Mouse (Mus musculus): ENCODE results near the gene Gpr180. TPM values are rescaled to one million over a fixed set of nuclear protein-coding genes. Genes with fewer than 3 reads are reported as not detected.
A peak's percentile ranks its signal among the peaks of the same experiment; 100 is the strongest.

The Gpr180 gene
- polyA plus RNA-seq, 1 experiment from 2014 or later, result 36.2 TPM

DNA sequence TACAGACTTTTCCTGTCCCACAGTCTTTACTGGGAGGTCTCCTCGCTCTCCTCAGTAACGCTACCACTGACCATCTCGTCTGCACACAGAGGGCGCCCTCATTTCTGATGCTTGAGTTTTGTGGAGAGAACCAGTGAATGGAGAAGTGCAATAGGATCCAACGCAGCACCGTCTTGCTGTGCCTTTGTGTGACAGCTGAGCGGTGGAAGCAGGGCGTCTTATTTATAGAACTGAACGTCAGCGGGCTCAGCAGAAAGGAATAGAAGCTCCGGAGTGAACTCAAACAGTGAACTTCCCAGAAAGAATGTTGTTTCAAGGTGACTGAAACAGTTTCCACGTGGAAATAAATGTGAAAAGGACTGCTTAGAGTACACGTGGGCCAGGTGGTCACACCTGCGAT, 25.7 kb downstream of the Gpr180 start:
- H3K9ac ChIP-seq (ENCODE audit: low read depth, low read length), result no peak overlapping the region
- no peak for ATAC-seq (ENCODE audit: low FRiP score)
- DNase-seq (ENCODE audit: low spot score), result no peak
- no peaks in the 10 kb centered on the region for H3K27me3 ChIP-seq (ENCODE audit: control insufficient read depth, insufficient read depth, low read length)
- H3K36me3 ChIP-seq (ENCODE audit: control insufficient read depth, insufficient read depth, low read length), result no peaks in the 10 kb centered on the region
- no peak overlapping the region for H3K27ac ChIP-seq (ENCODE audit: low read depth, low read length)
- 80% methylated on average over 14 of the region's 14 CpGs for WGBS
- H3K4me3 ChIP-seq (ENCODE audit: low read depth, low read length), result no peak overlapping the region
- H3K4me1 ChIP-seq (replicated peaks; ENCODE audit: control insufficient read depth, insufficient read depth, low read length), result no peaks in the 10 kb centered on the region
- no peak overlapping the region for H3K4me2 ChIP-seq (replicated peaks; ENCODE audit: low read depth, low read length)
- H3K9me3 ChIP-seq (ENCODE audit: control insufficient read depth, low read length), result no peaks in the 10 kb centered on the region

GRCm38 (mm10) chr14:118168776-118169175, 31.8 kb downstream of the Gpr180 start:
- no peaks in the 10 kb centered on the region for H3K9me3 ChIP-seq (ENCODE audit: control insufficient read depth, low read length)
- H3K4me2 ChIP-seq (replicated peaks; ENCODE audit: low read depth, low read length), result no peak overlapping the region
- no peak overlapping the region for H3K4me3 ChIP-seq (ENCODE audit: low read depth, low read length)
- no peaks in the 10 kb centered on the region for H3K36me3 ChIP-seq (ENCODE audit: control insufficient read depth, insufficient read depth, low read length)
- no peaks in the 10 kb centered on the region for H3K4me1 ChIP-seq (replicated peaks; ENCODE audit: control insufficient read depth, insufficient read depth, low read length)
- no peak overlapping the region for H3K27ac ChIP-seq (ENCODE audit: low read depth, low read length)
- ATAC-seq (ENCODE audit: low FRiP score), result no peak
- H3K27me3 ChIP-seq (ENCODE audit: control insufficient read depth, insufficient read depth, low read length), result no peaks in the 10 kb centered on the region
- 96% methylated on average over 4 of the region's 4 CpGs for WGBS
- no peak for DNase-seq (ENCODE audit: low spot score)
- no peak overlapping the region for H3K9ac ChIP-seq (ENCODE audit: low read depth, low read length)

DNA sequence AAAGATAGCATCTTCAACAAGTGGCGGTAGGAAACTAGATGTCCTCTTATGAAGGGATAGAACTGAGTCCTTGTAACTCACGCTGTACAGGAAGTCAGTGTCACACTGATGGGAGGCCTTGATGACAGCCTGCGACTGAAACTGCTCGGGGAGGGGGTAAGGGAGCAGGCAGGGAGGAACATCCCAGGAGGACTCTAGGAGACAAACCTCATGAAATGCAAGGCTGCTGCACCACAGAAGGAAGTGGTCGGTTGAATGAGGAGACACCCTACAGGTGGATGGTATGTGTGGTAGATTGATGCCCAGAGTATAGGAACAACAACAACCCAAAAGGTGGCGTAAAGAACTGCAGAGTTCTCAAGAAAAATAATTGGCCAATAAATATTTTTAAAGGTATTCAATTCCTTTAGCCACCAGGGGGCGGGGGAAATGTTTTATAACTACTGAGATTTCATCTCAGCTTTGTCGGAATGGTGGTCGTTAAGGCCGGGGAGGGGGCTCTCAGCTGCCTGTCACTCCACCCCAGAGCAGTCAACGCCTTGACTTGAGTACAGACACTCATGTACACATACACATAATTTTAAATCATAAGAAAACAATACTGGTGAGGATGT, 36.7 kb downstream of the Gpr180 start:
- WGBS, result 65% methylated on average over 11 of the region's 11 CpGs
- Histone ChIP-seq H3K4me1 (replicated peaks; ENCODE audit: control insufficient read depth, insufficient read depth, low read length) (no peaks in the 10 kb centered on the region), H3K27ac (ENCODE audit: low read depth, low read length) (no peak overlapping the region), H3K4me3 (ENCODE audit: low read depth, low read length) (no peak overlapping the region), H3K27me3 (ENCODE audit: control insufficient read depth, insufficient read depth, low read length) (no peaks in the 10 kb centered on the region), H3K9me3 (ENCODE audit: control insufficient read depth, low read length) (no peaks in the 10 kb centered on the region), H3K36me3 (ENCODE audit: control insufficient read depth, insufficient read depth, low read length) (no peaks in the 10 kb centered on the region), H3K4me2 (replicated peaks; ENCODE audit: low read depth, low read length) (no peak overlapping the region), H3K9ac (ENCODE audit: low read depth, low read length) (no peak overlapping the region)
- DNase-seq (ENCODE audit: low spot score) (peak; percentile 35), ATAC-seq (ENCODE audit: low FRiP score) (no peak)

GRCm38 (mm10) chr14:118175071-118175693, 38.2 kb downstream of the Gpr180 start:
- Histone ChIP-seq H3K9me3 (ENCODE audit: control insufficient read depth, low read length) (no peaks in the 10 kb centered on the region), H3K36me3 (ENCODE audit: control insufficient read depth, insufficient read depth, low read length) (no peaks in the 10 kb centered on the region), H3K4me3 (ENCODE audit: low read depth, low read length) (no peak overlapping the region), H3K27ac (ENCODE audit: low read depth, low read length) (no peak overlapping the region), H3K27me3 (ENCODE audit: control insufficient read depth, insufficient read depth, low read length) (no peaks in the 10 kb centered on the region), H3K9ac (ENCODE audit: low read depth, low read length) (no peak overlapping the region), H3K4me1 (replicated peaks; ENCODE audit: control insufficient read depth, insufficient read depth, low read length) (no peaks in the 10 kb centered on the region), H3K4me2 (replicated peaks; ENCODE audit: low read depth, low read length) (no peak overlapping the region)
- DNase-seq (ENCODE audit: low spot score), result no peak
- 91% methylated on average over 30 of the region's 30 CpGs for WGBS
- no peak for ATAC-seq (ENCODE audit: low FRiP score)

GRCm38 (mm10) chr14:118175694-118176085, 38.7 kb downstream of the Gpr180 start:
- H3K9me3 ChIP-seq (ENCODE audit: control insufficient read depth, low read length), result no peaks in the 10 kb centered on the region
- ATAC-seq (ENCODE audit: low FRiP score), result no peak
- no peaks in the 10 kb centered on the region for H3K4me1 ChIP-seq (replicated peaks; ENCODE audit: control insufficient read depth, insufficient read depth, low read length)
- DNase-seq (ENCODE audit: low spot score), result no peak
- no peak overlapping the region for H3K27ac ChIP-seq (ENCODE audit: low read depth, low read length)
- no peak overlapping the region for H3K4me2 ChIP-seq (replicated peaks; ENCODE audit: low read depth, low read length)
- WGBS, result 90% methylated on average over 12 of the region's 12 CpGs
- H3K36me3 ChIP-seq (ENCODE audit: control insufficient read depth, insufficient read depth, low read length), result no peaks in the 10 kb centered on the region
- no peaks in the 10 kb centered on the region for H3K27me3 ChIP-seq (ENCODE audit: control insufficient read depth, insufficient read depth, low read length)
- no peak overlapping the region for H3K4me3 ChIP-seq (ENCODE audit: low read depth, low read length)
- no peak overlapping the region for H3K9ac ChIP-seq (ENCODE audit: low read depth, low read length)

- no peaks in the 10 kb centered on the region for H3K4me1 ChIP-seq (replicated peaks; ENCODE audit: control insufficient read depth, insufficient read depth, low read length)
- 64% methylated on average over 1 of the region's 1 CpGs for WGBS
- no peak for DNase-seq (ENCODE audit: low spot score)
Observed at GRCm38 (mm10) chr14:118179251-118179650, 42.3 kb downstream of the Gpr180 start.

DNA sequence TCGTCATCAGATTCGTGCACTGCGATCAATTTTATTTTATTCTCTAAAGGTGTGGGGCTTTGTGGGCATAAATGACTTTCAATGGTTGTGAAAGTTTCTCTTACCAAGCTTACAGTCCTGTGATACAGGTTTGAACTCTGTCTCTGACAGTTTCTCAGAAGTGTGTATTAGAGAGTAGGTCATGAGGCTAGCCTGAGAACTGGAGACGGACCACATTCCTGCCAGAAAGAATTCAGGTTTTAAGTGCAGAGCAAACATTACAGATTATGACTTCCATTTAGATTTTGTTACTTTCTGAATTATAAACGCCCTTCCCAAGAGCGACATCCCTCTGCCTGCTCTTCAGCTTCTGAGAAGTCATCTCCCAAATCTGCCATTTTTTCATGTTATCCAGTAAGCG, 42.7 kb downstream of the Gpr180 start:
- Histone ChIP-seq H3K9me3 (ENCODE audit: control insufficient read depth, low read length) (no peaks in the 10 kb centered on the region), H3K27me3 (ENCODE audit: control insufficient read depth, insufficient read depth, low read length) (no peaks in the 10 kb centered on the region), H3K4me1 (replicated peaks; ENCODE audit: control insufficient read depth, insufficient read depth, low read length) (no peaks in the 10 kb centered on the region), H3K9ac (ENCODE audit: low read depth, low read length) (peak overlapping the region; percentile 66), H3K27ac (ENCODE audit: low read depth, low read length) (peak overlapping the region; percentile 82; the same call in 1 of the 2 replicates), H3K4me2 (replicated peaks; ENCODE audit: low read depth, low read length) (peak overlapping the region; percentile 71), H3K4me3 (ENCODE audit: low read depth, low read length) (peak overlapping the region; percentile 54), H3K36me3 (ENCODE audit: control insufficient read depth, insufficient read depth, low read length) (no peaks in the 10 kb centered on the region)
- peak; percentile 43 for DNase-seq (ENCODE audit: low spot score)
- peak; percentile 42 for ATAC-seq (ENCODE audit: low FRiP score)
- WGBS, result 34% methylated on average over 7 of the region's 7 CpGs

More at GRCm38 (mm10) chr14:118179251-118179650, 42.3 kb downstream of the Gpr180 start:
- H3K27ac ChIP-seq (ENCODE audit: low read depth, low read length), result no peak overlapping the region
- H3K27me3 ChIP-seq (ENCODE audit: control insufficient read depth, insufficient read depth, low read length), result no peaks in the 10 kb centered on the region
- H3K9ac ChIP-seq (ENCODE audit: low read depth, low read length), result no peak overlapping the region
- H3K36me3 ChIP-seq (ENCODE audit: control insufficient read depth, insufficient read depth, low read length), result no peaks in the 10 kb centered on the region
- no peak overlapping the region for H3K4me2 ChIP-seq (replicated peaks; ENCODE audit: low read depth, low read length)
- no peak for ATAC-seq (ENCODE audit: low FRiP score)
- H3K9me3 ChIP-seq (ENCODE audit: control insufficient read depth, low read length), result no peaks in the 10 kb centered on the region
- H3K4me3 ChIP-seq (ENCODE audit: low read depth, low read length), result no peak overlapping the region

DNA sequence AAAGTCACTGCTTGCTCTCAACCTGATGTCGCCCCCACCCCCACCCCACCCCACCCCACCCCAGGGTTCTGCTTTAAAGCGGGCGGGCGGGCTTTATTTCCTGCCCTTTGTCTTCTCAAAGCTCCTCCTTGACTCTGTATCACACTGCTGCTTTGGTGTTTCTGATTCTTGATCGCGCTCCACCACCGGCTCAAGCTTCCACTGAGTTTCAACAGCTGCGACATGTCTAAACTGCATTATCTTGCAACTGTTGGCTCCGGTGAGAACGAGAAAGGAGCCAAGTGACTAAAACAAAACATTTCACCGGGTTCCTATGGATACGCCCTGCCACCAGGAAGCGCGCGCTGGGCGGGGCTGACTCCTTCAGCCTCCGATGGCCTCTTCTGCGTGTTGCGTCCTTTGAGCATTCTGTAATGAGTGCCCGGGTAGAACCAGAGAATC, 43.2 kb downstream of the Gpr180 start:
- Histone ChIP-seq H3K4me3 (ENCODE audit: low read depth, low read length) (peak overlapping the region; percentile 54), H3K4me2 (replicated peaks; ENCODE audit: low read depth, low read length) (peak overlapping the region; percentile 71), H3K36me3 (ENCODE audit: control insufficient read depth, insufficient read depth, low read length) (no peaks in the 10 kb centered on the region), H3K27ac (ENCODE audit: low read depth, low read length) (peak overlapping the region; percentile 82), H3K9ac (ENCODE audit: low read depth, low read length) (peak overlapping the region; percentile 66), H3K27me3 (ENCODE audit: control insufficient read depth, insufficient read depth, low read length) (no peaks in the 10 kb centered on the region), H3K4me1 (replicated peaks; ENCODE audit: control insufficient read depth, insufficient read depth, low read length) (no peaks in the 10 kb centered on the region), H3K9me3 (ENCODE audit: control insufficient read depth, low read length) (no peaks in the 10 kb centered on the region)
- ATAC-seq (ENCODE audit: low FRiP score) (peak; percentile 92), DNase-seq (ENCODE audit: low spot score) (peak; percentile 86)
- WGBS, result under 1% methylated on average over 20 of the region's 20 CpGs

DNA sequence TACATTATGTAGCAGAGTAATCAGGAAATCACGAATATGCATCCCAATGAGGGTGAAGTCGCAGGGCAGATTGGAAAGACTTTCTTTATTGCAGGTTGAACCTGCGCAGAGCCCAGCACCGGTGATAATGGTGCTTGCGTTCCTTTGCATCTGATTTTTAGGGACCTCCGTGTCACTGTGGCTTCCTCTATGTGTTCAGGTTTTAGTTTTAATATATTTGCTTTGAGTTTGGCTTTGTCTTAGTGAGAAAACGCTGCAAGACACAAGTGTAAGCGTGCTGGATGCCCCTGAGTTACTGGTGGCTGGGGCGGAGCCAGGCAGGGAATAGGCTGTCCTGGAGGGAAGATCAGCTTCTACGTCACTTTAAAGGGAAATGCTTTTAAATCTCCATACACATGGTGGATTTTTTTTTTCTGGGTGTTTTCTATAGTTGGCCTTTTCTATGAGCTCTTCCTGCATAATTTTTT, 43.8 kb downstream of the Gpr180 start:
- H3K36me3 ChIP-seq (ENCODE audit: control insufficient read depth, insufficient read depth, low read length), result no peaks in the 10 kb centered on the region
- no peaks in the 10 kb centered on the region for H3K4me1 ChIP-seq (replicated peaks; ENCODE audit: control insufficient read depth, insufficient read depth, low read length)
- DNase-seq (ENCODE audit: low spot score) (peak; percentile 58), ATAC-seq (ENCODE audit: low FRiP score) (peak; percentile 83)
- 3% methylated on average over 10 of the region's 10 CpGs for WGBS
- peak overlapping the region; percentile 71 for H3K4me2 ChIP-seq (replicated peaks; ENCODE audit: low read depth, low read length)
- H3K27ac ChIP-seq (ENCODE audit: low read depth, low read length), result peak overlapping the region; percentile 82
- no peaks in the 10 kb centered on the region for H3K27me3 ChIP-seq (ENCODE audit: control insufficient read depth, insufficient read depth, low read length)
- H3K9me3 ChIP-seq (ENCODE audit: control insufficient read depth, low read length), result no peaks in the 10 kb centered on the region
- peak overlapping the region; percentile 54 for H3K4me3 ChIP-seq (ENCODE audit: low read depth, low read length)
- H3K9ac ChIP-seq (ENCODE audit: low read depth, low read length), result peak overlapping the region; percentile 66; the same call in 1 of the 2 replicates
